Mouse (Mus musculus) adrenal gland, postnatal 10 days (tissue): ENCODE measurements around the gene Arl8a. TPM values are rescaled to one million over a fixed set of nuclear protein-coding genes. Genes with fewer than 3 reads are reported as not detected.

Experiments used
- DNase-seq: peaks from one replicate; pipeline ENCODE4 v3.0.0; 2021; ENCODE audit warnings: mixed read lengths
- total RNA-seq, 2 experiments: library from RNA; stranded (reverse); gene quantifications; 2 replicates each; pipeline ENCODE4 v1.2.3; 2021

The Arl8a gene
- total RNA-seq, 2 experiments from 2014 or later: 49.2 to 57.7 TPM

- DNase-seq: no peak
Observed at GRCm38 (mm10) chr1:135133678-135134435, 12.8 kb upstream of the Arl8a start.

- no peak for DNase-seq
Observed at GRCm38 (mm10) chr1:135135111-135135787, 11.4 kb upstream of the Arl8a start.

GRCm38 (mm10) chr1:135136500-135136899 is 10.1 kb upstream of the Arl8a start:
- peak; percentile 78 for DNase-seq

GRCm38 (mm10) chr1:135139906-135140305 is 6.7 kb upstream of the Arl8a start:
- no peak for DNase-seq

GRCm38 (mm10) chr1:135142452-135142851 is 4.2 kb upstream of the Arl8a start:
- no peak for DNase-seq

GRCm38 (mm10) chr1:135143940-135144339 is 2.7 kb upstream of the Arl8a start:
- DNase-seq: no peak

GRCm38 (mm10) chr1:135146946-135147701 is 500 bp downstream of the Arl8a start:
- peak; percentile 91 for DNase-seq

- DNase-seq: no peak
Observed at GRCm38 (mm10) chr1:135147702-135148058, 1.1 kb downstream of the Arl8a start.

GRCm38 (mm10) chr1:135148476-135148875 is 1.9 kb downstream of the Arl8a start:
- DNase-seq: no peak

- DNase-seq: no peak
Observed at GRCm38 (mm10) chr1:135148996-135149395, 2.4 kb downstream of the Arl8a start.

GRCm38 (mm10) chr1:135154011-135154410 is 7.4 kb downstream of the Arl8a start:
- DNase-seq: no peak

GRCm38 (mm10) chr1:135154411-135154959 is 7.9 kb downstream of the Arl8a start:
- peak; percentile 72 for DNase-seq

GRCm38 (mm10) chr1:135156300-135156699 is 9.7 kb downstream of the Arl8a start:
- DNase-seq: no peak

- DNase-seq: no peak
Observed at GRCm38 (mm10) chr1:135158633-135159032, 12.0 kb downstream of the Arl8a start.

- no peak for DNase-seq
Observed at GRCm38 (mm10) chr1:135159074-135159473, 12.4 kb downstream of the Arl8a start.

GRCm38 (mm10) chr1:135159556-135160123 is 13.0 kb downstream of the Arl8a start:
- no peak for DNase-seq

- no peak for DNase-seq
Observed at GRCm38 (mm10) chr1:135160411-135161050, 13.9 kb downstream of the Arl8a start.

- DNase-seq: no peak
Observed at GRCm38 (mm10) chr1:135162720-135163119, 16.1 kb downstream of the Arl8a start.

- no peak for DNase-seq
Observed at GRCm38 (mm10) chr1:135167435-135167834, 20.8 kb downstream of the Arl8a start, which contains the start of gene Gpr37l1. Gpr37l1 (minus strand) TSS chr1:135167681.

- DNase-seq: no peak
Observed at GRCm38 (mm10) chr1:135168453-135169200, 22.0 kb downstream of the Arl8a start.
